Mouse (Mus musculus) CH12.LX (cell line): ENCODE data around the gene Snx3. TPM values are rescaled to one million over a fixed set of nuclear protein-coding genes. Genes with fewer than 3 reads are reported as not detected.

Source experiments
- DNase-seq: peaks from one replicate; pipeline ENCODE4 v3.0.0-alpha.2; 2013; ENCODE audit errors: extremely low read depth
- H3K27ac ChIP-seq: 2 replicates; pipeline ENCODE4 v1.5.1; 2012; ENCODE audit warnings: low read depth, mild to moderate bottlenecking, control low read depth, moderate library complexity; ENCODE audit not compliant: insufficient read depth
- H3K27me3 ChIP-seq: replicated peaks from 2 replicates; pipeline ENCODE3; 2012; ENCODE audit warnings: inconsistent platforms
- H3K36me3 ChIP-seq, 2 experiments: replicated peaks in 1 of 2; 2 replicates each; pipeline versions ENCODE3 to v1.6.1; 2012; ENCODE audit warnings: inconsistent platforms in 1 of 2, low read length in 1 of 2, mild to moderate bottlenecking in 1 of 2, mixed read lengths in 1 of 2, moderate library complexity in 1 of 2; ENCODE audit not compliant: control insufficient read depth in 1 of 2, insufficient read depth in 1 of 2
- H3K4me1 ChIP-seq, 2 experiments: 2 replicates each; pipeline ENCODE4 v1.6.1; 2012; ENCODE audit warnings: inconsistent platforms in 1 of 2, moderate library complexity in 1 of 2; ENCODE audit not compliant: insufficient read depth in 2 of 2, control insufficient read depth in 1 of 2
- H3K4me2 ChIP-seq: 2 replicates; pipeline ENCODE4 v1.6.1; 2012; ENCODE audit warnings: low read depth, mild to moderate bottlenecking, control low read depth; ENCODE audit not compliant: poor library complexity, insufficient read depth, severe bottlenecking
- H3K4me3 ChIP-seq, 3 experiments: fragments of 150-350 bp in 1 of 3; sonication (generic) in 1 of 3; replicated peaks in 1 of 3; 2 replicates each; pipeline versions ENCODE3 to v1.5.1; 2011 to 2012; ENCODE audit warnings: low read depth in 2 of 3, low read length in 2 of 3, mild to moderate bottlenecking in 2 of 3, moderate library complexity in 2 of 3, control low read depth in 1 of 3, improper control_type of control experiment in 1 of 3, inconsistent platforms in 1 of 3, mixed read lengths in 1 of 3; ENCODE audit not compliant: poor library complexity in 1 of 3
- H3K79me2 ChIP-seq: replicated peaks from 2 replicates; pipeline ENCODE4 v1.6.1; 2012; ENCODE audit warnings: mild to moderate bottlenecking, moderate library complexity; ENCODE audit not compliant: control insufficient read depth, poor library complexity, insufficient read depth, severe bottlenecking; ENCODE audit errors: extremely low read depth
- H3K9ac ChIP-seq: 2 replicates; pipeline ENCODE4 v1.6.1; 2012; ENCODE audit warnings: low read depth, mild to moderate bottlenecking, control low read depth, moderate library complexity; ENCODE audit not compliant: insufficient read depth
- H3K9me3 ChIP-seq: replicated peaks from 2 replicates; pipeline ENCODE3; 2012; ENCODE audit warnings: low read length, inconsistent platforms, mixed read lengths
- CTCF ChIP-seq, 2 experiments: IDR thresholded peaks in 1 of 2; conservative IDR thresholded peaks in 1 of 2; 2 replicates each; pipeline ENCODE4 v1.5.1; 2011 to 2012; ENCODE audit warnings: low read depth in 2 of 2, low read length in 2 of 2, improper control_type of control experiment in 1 of 2, inconsistent platforms in 1 of 2, mild to moderate bottlenecking in 1 of 2, moderate library complexity in 1 of 2
- ELF1 ChIP-seq: IDR thresholded peaks from 2 replicates; pipeline ENCODE4 v1.6.1; 2014; ENCODE audit warnings: low read depth, mild to moderate bottlenecking, inconsistent platforms, low read length, improper control_type of control experiment
- EP300 ChIP-seq: IDR thresholded peaks from 2 replicates; pipeline ENCODE4 v1.6.1; 2011; ENCODE audit warnings: low read length, improper control_type of control experiment
- GABPA ChIP-seq: IDR thresholded peaks from 2 replicates; pipeline ENCODE4 v1.6.1; 2012; ENCODE audit warnings: low read depth, low read length, improper control_type of control experiment, inconsistent platforms; ENCODE audit not compliant: insufficient replicate concordance
- HCFC1 ChIP-seq: IDR thresholded peaks from 2 replicates; pipeline ENCODE4 v1.6.1; 2012; ENCODE audit warnings: low read depth, mild to moderate bottlenecking, inconsistent platforms, low read length, improper control_type of control experiment
- IRF4 ChIP-seq: IDR thresholded peaks from 2 replicates; pipeline ENCODE4 v1.6.1; 2014; ENCODE audit warnings: low read depth, mild to moderate bottlenecking, inconsistent platforms, low read length, improper control_type of control experiment
- JUN ChIP-seq: IDR thresholded peaks from 2 replicates; pipeline ENCODE4 v1.6.1; 2011; ENCODE audit warnings: low read depth, mild to moderate bottlenecking, low read length, improper control_type of control experiment, moderate library complexity; ENCODE audit not compliant: insufficient read depth
- MAFK ChIP-seq: IDR thresholded peaks from 2 replicates; pipeline ENCODE4 v1.6.1; 2011; ENCODE audit warnings: low read length, improper control_type of control experiment; ENCODE audit not compliant: insufficient replicate concordance
- MEF2A ChIP-seq: IDR thresholded peaks from 2 replicates; pipeline ENCODE4 v1.6.1; 2014; ENCODE audit warnings: low read depth, mild to moderate bottlenecking, inconsistent platforms, low read length, improper control_type of control experiment, borderline replicate concordance
- NRF1 ChIP-seq: IDR thresholded peaks from 2 replicates; pipeline ENCODE4 v1.6.1; 2014; ENCODE audit warnings: low read depth, mild to moderate bottlenecking, inconsistent platforms, low read length, improper control_type of control experiment, moderate library complexity
- POLR2A ChIP-seq: IDR thresholded peaks from 2 replicates; pipeline ENCODE4 v1.6.1; 2011; ENCODE audit warnings: low read depth, mild to moderate bottlenecking, improper control_type of control experiment, low read length
- RCOR1 ChIP-seq: conservative IDR thresholded peaks from 2 replicates; pipeline ENCODE4 v1.6.1; 2012; ENCODE audit warnings: low read depth, mild to moderate bottlenecking, inconsistent platforms, low read length, improper control_type of control experiment
- UBTF ChIP-seq: IDR thresholded peaks from 2 replicates; pipeline ENCODE4 v1.6.1; 2012; ENCODE audit warnings: low read depth, mild to moderate bottlenecking, inconsistent platforms, low read length, improper control_type of control experiment, moderate library complexity
- ZNF384 ChIP-seq: IDR thresholded peaks from 2 replicates; pipeline ENCODE4 v1.6.1; 2012; ENCODE audit warnings: low read depth, low read length, improper control_type of control experiment, inconsistent platforms
- dilution Hi-C: fragments of 300-500 bp; cut with MboI; formaldehyde crosslinking; loops from 2 replicates; pipeline ENCODE4 v1.14.3; 2020; ENCODE audit warnings: low sequenced_read_pairs; ENCODE audit not compliant: extremely low pct_unique_long_range_greater_than_20kb, extremely low pct_ligation_motif_present
- in situ Hi-C: fragments of 300-500 bp; cut with MboI; formaldehyde crosslinking; loops from 3 replicates; pipeline ENCODE4 v1.14.3; 2019; ENCODE audit warnings: low sequenced_read_pairs, low pct_ligation_motif_present, low pct_unique_long_range_greater_than_20kb, mixed read lengths
- polyA plus RNA-seq: library from polyadenylated mRNA; unstranded; fragments of >175 nt; gene quantifications from 2 replicates; pipeline ENCODE4 v1.2.1, GENCODE M21; 2012; ENCODE audit warnings: low read depth; ENCODE audit not compliant: insufficient read length
- total RNA-seq, 2 experiments: library from RNA; depleted of rRNA; stranded (reverse); fragments of 300-350 nt in 1 of 2; fragments of >200 nt in 1 of 2; gene quantifications; 2 replicates each; pipeline ENCODE4 v1.2.3; 2012 to 2014

Snx3 gene
- total and polyA plus RNA-seq, 3 experiments: 65.5 to 187 (median 115) TPM

- H3K4me1 ChIP-seq: peaks cover 0 to 35% of the 10 kb centered on the region in 2 experiments; a peak in 1 of 4 replicates
- in situ Hi-C loops: no loop called here
- DNase-seq: no peak
- TF ChIP-seq RCOR1: no peak
- no peak for TF ChIP-seq GABPA
- TF ChIP-seq CTCF (conservative IDR thresholded peaks at IDR 0.05 in 1 of 2, IDR thresholded peaks at IDR 0.05 in 1 of 2; ENCODE audit: low read depth in 2 of 2, low read length in 2 of 2): peak in 1 of 2 experiments; percentile 15; a peak in 1 of 4 replicates
- TF ChIP-seq MAFK: no peak
- TF ChIP-seq HCFC1: no peak
- TF ChIP-seq POLR2A: no peak
- TF ChIP-seq UBTF: no peak
- TF ChIP-seq ELF1: no peak
- TF ChIP-seq MEF2A: no peak
- no peak for TF ChIP-seq JUN
- TF ChIP-seq ZNF384: peak; percentile 39; the same call in 1 of the 2 replicates
- TF ChIP-seq IRF4: no peak
- TF ChIP-seq NRF1: no peak
- dilution Hi-C loops: no loop called here
- peaks cover 5 to 28% of the 10 kb centered on the region in 2 experiments for H3K36me3 ChIP-seq
- H3K27ac ChIP-seq: no peak overlapping the region
- peaks cover 42% of the 10 kb centered on the region for H3K79me2 ChIP-seq
- no peak overlapping the region for H3K9ac ChIP-seq
- no peaks in the 10 kb centered on the region for H3K27me3 ChIP-seq
- no peak overlapping the region for H3K4me3 ChIP-seq
- H3K4me2 ChIP-seq: no peak overlapping the region
- H3K9me3 ChIP-seq: no peaks in the 10 kb centered on the region
Measured at GRCm38 (mm10) chr10:42504096-42504710, 2.4 kb downstream of the Snx3 start.

- no peak overlapping the region for H3K4me2 ChIP-seq
- no peak overlapping the region for H3K4me3 ChIP-seq
- peaks cover 0 to 19% of the 10 kb centered on the region in 2 experiments; a peak in 1 of 4 replicates for H3K4me1 ChIP-seq
- no peaks in the 10 kb centered on the region for H3K27me3 ChIP-seq
- in situ Hi-C loops: no loop called here
- H3K9me3 ChIP-seq: no peaks in the 10 kb centered on the region
- peaks cover 46% of the 10 kb centered on the region for H3K79me2 ChIP-seq
- peaks cover 12 to 63% of the 10 kb centered on the region in 2 experiments for H3K36me3 ChIP-seq
- TF ChIP-seq CTCF (conservative IDR thresholded peaks at IDR 0.05 in 1 of 2, IDR thresholded peaks at IDR 0.05 in 1 of 2; ENCODE audit: low read depth in 2 of 2, low read length in 2 of 2): peak in 1 of 2 experiments; percentile 36; a peak in 2 of 4 replicates
- no peak for TF ChIP-seq EP300
- TF ChIP-seq, all 38 proteins: peak for 1
- dilution Hi-C loops: no loop called here
- no peak for DNase-seq
- H3K9ac ChIP-seq: no peak overlapping the region
- no peak overlapping the region for H3K27ac ChIP-seq
Measured at GRCm38 (mm10) chr10:42510141-42510540, 8.3 kb downstream of the Snx3 start.
